Mouse (Mus musculus) fibroblast of lung, adult 2 months (primary cell): ENCODE results near the gene Rbm17.
"Not testable (repeated sequence)": the region's sequence is repeated elsewhere in the genome, so short reads cannot be mapped to it uniquely, and the experiment has no call there.

Source experiments
- DNase-seq: peaks from one replicate; pipeline ENCODE4 v3.0.0-alpha.2; 2011; ENCODE audit warnings: low read depth

Gene Rbm17

GRCm38 (mm10) chr2:11604053-11604452 is at the start of gene Rbm17:
TSS of gene Rbm17 (minus strand) at chr2:11604153.
- DNase-seq, result no peak

DNA sequence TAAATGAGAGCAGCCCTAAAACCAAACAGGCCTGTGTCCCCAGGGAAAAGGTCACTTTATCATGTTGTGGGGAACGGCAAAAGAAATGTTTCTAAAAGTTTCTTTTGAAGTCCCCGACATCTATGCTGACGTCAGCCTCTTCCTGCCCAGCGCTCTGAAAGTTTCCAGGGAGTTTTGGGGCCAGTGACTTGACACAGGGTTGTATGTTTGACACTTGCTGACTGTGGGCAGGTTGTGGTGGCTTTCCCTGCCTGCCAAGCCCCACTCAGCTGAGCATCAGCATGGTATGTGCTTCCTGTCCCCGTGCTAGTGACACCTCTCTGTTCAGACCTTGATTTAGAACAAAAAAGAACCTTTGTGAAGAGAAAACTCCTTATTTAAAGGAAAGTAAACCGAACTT is 49.4 kb upstream of the Rbm17 start:
- DNase-seq, result no peak

DNA sequence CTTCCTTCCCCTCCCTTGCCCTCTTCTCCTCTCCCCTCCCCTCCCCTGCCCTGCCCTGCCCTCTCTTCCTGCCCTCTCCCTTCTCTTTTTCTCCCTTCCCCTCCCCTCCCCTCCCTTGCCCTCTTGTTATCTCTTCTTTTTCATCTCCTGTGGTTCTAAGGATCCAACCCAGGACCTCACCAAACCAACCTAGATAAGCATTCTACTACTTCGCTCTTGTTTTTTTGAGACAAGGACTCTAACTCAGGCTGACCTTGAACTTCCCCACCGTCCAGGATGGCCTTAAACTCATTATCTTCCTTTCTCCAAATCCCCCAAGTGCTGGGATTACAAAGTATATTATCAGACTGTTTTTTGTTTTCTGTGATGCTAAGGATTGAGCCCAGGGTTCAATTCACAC is 48.8 kb upstream of the Rbm17 start:
- DNase-seq, result no peak

GRCm38 (mm10) chr2:11652196-11652595 is 48.2 kb upstream of the Rbm17 start:
- no peak for DNase-seq

- no peak for DNase-seq
Observed at GRCm38 (mm10) chr2:11651476-11651875, 47.5 kb upstream of the Rbm17 start.

- DNase-seq, result no peak
Observed at GRCm38 (mm10) chr2:11645297-11645696, 41.3 kb upstream of the Rbm17 start.

GRCm38 (mm10) chr2:11644057-11644456 is 40.1 kb upstream of the Rbm17 start:
- DNase-seq, result no peak

GRCm38 (mm10) chr2:11642451-11642941 is 38.5 kb upstream of the Rbm17 start, which contains the start of gene Il2ra:
TSS of gene Il2ra (plus strand) at chr2:11642807.
- no peak for DNase-seq

GRCm38 (mm10) chr2:11637115-11637514 is 33.2 kb upstream of the Rbm17 start:
- DNase-seq, result no peak

- DNase-seq, result no peak
Observed at GRCm38 (mm10) chr2:11636138-11636480, 32.2 kb upstream of the Rbm17 start.

DNA sequence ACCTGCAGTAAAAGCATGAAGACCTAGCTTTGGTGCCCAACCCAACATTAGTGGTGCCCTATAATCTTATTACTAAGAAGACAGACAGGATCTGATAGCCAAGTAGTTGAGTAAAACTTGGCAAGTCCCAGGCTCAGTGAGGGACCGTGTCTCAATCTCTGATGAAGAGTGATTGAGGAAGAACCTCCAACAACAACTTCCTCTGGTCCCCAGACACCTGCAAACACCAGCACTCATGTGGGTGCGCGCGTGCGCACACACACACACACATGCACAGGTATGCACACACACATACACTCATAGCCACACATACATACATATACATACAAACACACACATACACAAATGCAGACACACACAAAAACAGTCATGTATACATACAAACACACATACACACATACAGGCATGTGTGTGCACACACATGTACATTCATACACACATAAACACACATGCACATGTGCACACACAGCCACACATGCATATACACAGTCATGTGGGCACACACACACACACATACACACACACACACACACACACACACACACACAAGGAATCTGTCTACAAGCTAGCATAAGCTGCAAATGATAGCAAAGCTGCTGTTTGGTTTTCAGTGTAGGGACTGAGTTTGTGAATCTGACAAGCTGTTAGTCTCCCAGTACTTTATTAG is 31.7 kb upstream of the Rbm17 start:
- DNase-seq, result no peak

DNA sequence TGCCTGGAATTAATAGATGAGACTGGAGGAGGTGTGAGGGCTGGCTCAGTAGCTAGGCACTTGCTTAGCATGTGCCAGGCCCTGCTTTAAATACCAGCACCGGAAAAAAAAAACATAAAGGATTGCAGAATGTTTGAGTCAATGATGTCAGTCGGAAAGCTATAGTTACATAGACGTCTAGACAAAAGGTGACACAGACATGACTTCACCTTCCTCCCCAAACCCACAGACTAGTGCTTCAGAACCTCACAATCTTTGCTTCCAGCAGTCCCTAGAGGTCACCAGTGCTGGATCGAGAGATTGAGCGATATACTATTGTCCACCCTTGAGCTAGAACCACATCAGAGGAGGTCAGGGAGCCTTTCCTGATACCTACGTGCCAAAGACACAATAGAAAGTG is 31.1 kb upstream of the Rbm17 start:
- DNase-seq, result no peak

- DNase-seq, result no peak
Observed at GRCm38 (mm10) chr2:11625890-11626289, 21.9 kb upstream of the Rbm17 start, which contains the start of gene Gm17490. TSS of gene Gm17490 (minus strand) at chr2:11626264.

DNA sequence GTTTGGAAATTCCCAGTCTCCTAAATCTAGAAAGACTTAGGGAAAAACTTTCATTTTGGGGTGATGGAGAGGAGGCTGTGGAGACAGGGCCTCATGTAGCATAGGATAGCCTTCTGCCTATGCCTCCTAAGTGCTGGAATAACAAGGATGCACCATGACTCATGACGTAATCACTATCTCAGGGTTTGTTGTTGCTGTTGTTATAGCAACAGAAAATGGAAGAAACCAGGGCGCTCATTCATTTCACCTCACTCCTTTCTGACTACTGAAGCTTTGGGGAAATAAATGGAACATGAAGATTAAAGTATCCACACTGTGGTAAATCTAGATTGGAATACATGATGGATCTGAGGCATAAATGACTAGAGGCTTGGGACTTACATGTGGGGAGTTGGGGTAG is 19.8 kb upstream of the Rbm17 start:
- no peak for DNase-seq

- no peak for DNase-seq
Observed at GRCm38 (mm10) chr2:11623173-11623572, 19.2 kb upstream of the Rbm17 start.

GRCm38 (mm10) chr2:11619598-11619997 is 15.6 kb upstream of the Rbm17 start:
- no peak for DNase-seq

- no peak for DNase-seq
Observed at GRCm38 (mm10) chr2:11616846-11617245, 12.9 kb upstream of the Rbm17 start.

DNA sequence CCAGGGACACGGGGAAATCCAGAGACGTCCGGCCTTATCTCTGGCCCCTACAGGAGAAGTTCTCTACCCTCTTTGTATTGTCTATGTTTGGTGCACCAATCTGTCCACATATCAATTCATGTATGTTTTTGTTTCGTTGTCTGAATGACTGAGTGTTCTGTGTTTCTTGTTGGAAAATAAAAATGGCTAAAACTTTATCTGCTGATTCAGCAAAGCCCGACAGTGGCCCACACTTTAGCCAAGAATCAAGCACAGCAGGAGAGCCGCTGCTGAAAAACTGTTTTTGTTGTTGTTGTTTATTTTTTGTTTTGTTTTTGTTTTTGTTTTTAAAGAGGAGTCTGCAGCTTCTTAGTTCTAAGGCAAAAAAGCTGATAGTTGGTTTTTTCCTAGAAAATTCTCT is 9.0 kb upstream of the Rbm17 start:
- DNase-seq, result not testable (repeated sequence)

GRCm38 (mm10) chr2:11606718-11607117 is 2.8 kb upstream of the Rbm17 start:
- DNase-seq, result not testable (repeated sequence)

GRCm38 (mm10) chr2:11604911-11605310 is 958 bp upstream of the Rbm17 start:
- no peak for DNase-seq

DNA sequence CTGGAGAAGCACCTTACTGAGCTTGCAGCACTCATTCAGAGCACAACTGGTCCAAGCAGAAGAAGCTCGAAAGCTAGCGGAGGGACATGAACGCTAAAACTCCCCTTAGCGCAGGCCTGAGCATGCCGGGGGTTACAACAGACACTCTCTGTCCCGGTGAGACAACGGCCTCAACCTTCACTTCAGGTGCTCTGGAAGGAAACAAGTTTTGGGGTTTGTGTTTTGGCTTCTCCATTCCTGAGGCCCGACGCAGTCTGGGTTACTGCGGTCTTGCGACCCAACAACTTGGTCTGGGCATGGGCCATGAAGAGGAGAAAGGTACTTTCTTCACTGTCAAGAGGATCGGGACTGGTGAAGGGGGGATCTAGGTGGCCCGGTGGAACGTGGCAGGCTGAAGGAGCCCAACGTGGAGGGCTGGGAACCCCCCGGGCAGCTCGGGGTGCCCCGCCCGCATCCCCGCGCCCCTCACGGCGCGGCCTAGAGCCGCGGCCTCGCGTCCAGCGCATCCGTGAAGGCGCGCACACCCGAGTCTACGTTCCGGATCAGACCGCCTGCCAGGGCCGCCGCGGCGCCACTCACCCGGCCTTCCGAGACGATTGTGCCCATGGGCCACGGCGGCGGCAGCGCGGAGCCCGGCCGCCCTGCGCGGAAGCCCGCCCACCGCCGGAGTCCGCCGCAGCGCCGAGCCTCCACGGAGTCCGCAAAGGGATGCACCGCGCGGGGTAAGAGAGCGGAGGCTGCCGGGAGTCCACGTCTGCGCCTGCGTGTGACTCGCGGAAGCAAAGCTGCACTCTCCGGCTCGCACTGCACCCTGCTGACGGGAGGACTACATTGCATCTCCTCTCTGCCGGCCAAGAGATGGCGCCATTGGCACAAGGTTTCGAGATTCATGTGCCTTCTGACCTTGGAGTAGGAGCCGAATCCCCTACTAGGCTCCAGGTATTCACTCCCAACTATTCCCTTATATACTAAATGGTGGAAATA is 1.2 kb downstream of the Rbm17 start:
- peak; percentile 91 for DNase-seq

DNA sequence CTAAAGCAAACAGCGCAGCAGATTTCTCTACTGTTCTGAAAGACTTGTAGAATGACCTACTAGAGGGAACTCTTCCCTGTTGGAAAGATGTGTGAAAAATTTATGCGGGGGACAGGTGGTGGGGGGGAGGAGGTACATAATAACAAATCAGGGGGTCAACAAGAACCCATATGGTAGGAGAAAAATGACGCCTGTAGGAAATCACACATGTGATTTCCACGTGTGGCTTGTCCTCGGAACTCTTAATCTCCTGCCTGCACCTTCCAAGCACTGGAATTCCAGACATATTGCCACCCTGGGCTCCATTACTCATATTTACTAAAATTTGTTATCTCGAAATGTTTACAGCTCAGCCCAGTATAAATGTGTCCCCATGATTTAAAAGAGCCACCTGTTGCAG is 2.2 kb downstream of the Rbm17 start:
- DNase-seq, result no peak

DNA sequence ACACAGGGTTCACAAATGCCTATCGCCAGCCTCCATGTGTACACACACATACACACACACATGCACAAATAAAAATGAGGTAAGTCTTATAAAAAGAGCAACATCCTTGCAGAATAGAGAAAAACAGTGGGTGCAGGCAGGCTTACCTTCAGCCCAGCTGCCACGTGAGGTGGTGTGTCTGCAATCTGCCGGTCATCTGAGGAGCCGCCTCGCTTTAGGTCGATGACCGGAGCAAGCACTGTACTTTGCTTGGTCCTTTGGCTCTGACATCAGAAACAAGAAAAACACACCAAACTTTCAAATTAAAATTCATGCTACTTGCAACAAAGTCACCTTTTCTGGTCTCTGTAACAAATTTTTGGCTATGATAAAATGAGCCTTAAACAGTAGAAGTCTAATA is 6.0 kb downstream of the Rbm17 start:
- DNase-seq, result no peak
